In the genomic region with DNA sequence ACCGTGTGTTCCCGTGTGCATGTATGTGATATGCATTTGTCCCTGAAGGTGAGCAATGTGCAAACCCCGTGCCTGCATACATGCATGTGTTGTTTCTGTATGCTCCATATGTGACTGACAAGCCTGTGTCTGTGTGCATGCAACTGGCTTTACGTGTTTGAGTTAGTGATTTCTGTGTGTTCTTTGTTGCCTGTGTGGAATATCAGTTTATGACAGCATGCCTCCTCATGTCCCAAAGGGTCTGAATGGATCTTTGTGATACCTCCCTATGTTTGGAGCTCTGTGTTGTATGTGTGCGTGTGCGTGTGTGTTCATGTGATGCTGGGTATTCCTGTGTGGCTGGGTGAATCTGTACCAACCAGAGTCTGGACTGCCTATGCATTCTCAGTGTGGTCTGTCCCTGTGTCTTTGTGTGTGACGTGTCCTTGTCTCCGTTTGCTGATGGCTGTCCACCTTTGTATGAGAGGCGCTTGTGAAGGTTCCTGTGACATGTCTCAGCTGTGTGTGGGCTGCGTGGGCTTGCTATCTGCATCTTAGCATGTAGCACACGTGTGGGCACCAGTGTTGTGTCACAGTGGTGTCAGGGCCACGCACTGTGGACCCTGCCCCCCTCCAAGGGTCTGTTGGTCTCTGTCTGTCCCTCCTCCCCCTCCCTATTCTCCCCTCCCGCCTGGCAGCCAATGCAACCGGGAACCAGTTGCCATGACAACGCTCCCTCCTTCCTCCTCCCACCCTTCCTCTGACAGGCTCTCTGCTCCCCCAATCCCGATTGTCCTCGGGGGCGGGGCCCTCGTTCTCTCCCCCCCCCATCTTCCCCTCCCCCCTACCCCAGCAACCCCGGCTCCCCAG, we compare ENCODE assay signal across 8 mouse cellular contexts. TPM values are rescaled to one million over a fixed set of nuclear protein-coding genes. Genes with fewer than 3 reads are reported as not detected.
DNase-seq lines count a peak whose midpoint lies in the region; ATAC-seq and TF ChIP-seq lines count a peak whose summit lies in the region.

A gene (minus strand): TSS at position 146 of the 849 bp plus-strand sequence.

- no peaks in the 10 kb centered on the region for H3K36me3 ChIP-seq in C2C12 (ENCODE audit: control insufficient read depth, insufficient read depth)
- H3K36me3 ChIP-seq in G1E (replicated peaks): no peaks in the 10 kb centered on the region
- peaks cover 6% of the 10 kb centered on the region for H3K36me3 ChIP-seq in hindbrain, embryonic 11.5 days (ENCODE audit: control insufficient read depth, insufficient read depth, low read length)
- peaks cover 28% of the 10 kb centered on the region for H3K36me3 ChIP-seq in midbrain, embryonic 13.5 days

- ATAC-seq in G1E (ENCODE audit: extremely low read depth, insufficient number of reproducible peaks, low FRiP score, poor library complexity, severe bottlenecking): no peak
- peak; percentile 78 for ATAC-seq in hindbrain, embryonic 11.5 days (ENCODE audit: low FRiP score)
- peak; percentile 65 for ATAC-seq in midbrain, embryonic 13.5 days
- no peak for ATAC-seq in activated CD4-positive, CD25-positive, alpha-beta regulatory T cell, adult 4 months

- H3K9ac ChIP-seq in hindbrain, embryonic 11.5 days (ENCODE audit: low read depth, low read length): peak within 1 kb of the TSS; percentile 86
- peak within 1 kb of the TSS; percentile 94 for H3K9ac ChIP-seq in midbrain, embryonic 13.5 days (replicated peaks)

- no peak for DNase-seq in G1E (ENCODE audit: low spot score)
- peak; percentile 97 for DNase-seq in embryo, embryonic 10.5 days (ENCODE audit: low spot score)
- peak; percentile 96 for DNase-seq in hindbrain, embryonic 11.5 days (ENCODE audit: low spot score)
- peak; percentile 89 to 91 for DNase-seq in layer of hippocampus, postnatal 36 days
- DNase-seq in urinary bladder, postnatal 25 days (ENCODE audit: low spot score): no peak

- H3K79me2 ChIP-seq in C2C12 (ENCODE audit: control insufficient read depth, insufficient read depth): no peaks in the 10 kb centered on the region

- no peaks in the 10 kb centered on the region for H3K9me3 ChIP-seq in G1E (replicated peaks)
- no peaks in the 10 kb centered on the region for H3K9me3 ChIP-seq in hindbrain, embryonic 11.5 days (ENCODE audit: control insufficient read depth, low read length)
- H3K9me3 ChIP-seq in midbrain, embryonic 13.5 days: no peaks in the 10 kb centered on the region

- H3K27me3 ChIP-seq in C2C12 (ENCODE audit: control insufficient read depth, insufficient read depth, insufficient read length) (peaks cover 50% of the 10 kb centered on the region), G1E (ENCODE audit: insufficient read depth, low read length) (peaks cover 60% of the 10 kb centered on the region)
- H3K27me3 ChIP-seq in hindbrain, embryonic 11.5 days (ENCODE audit: control insufficient read depth, insufficient read depth, low read length): no peaks in the 10 kb centered on the region
- H3K27me3 ChIP-seq in midbrain, embryonic 13.5 days: no peaks in the 10 kb centered on the region

- H3K27ac ChIP-seq in hindbrain, embryonic 11.5 days (ENCODE audit: low read depth, low read length): peak within 1 kb of the TSS; percentile 89
- peak within 1 kb of the TSS; percentile 99 for H3K27ac ChIP-seq in midbrain, embryonic 13.5 days

- H3K4me1 ChIP-seq in G1E (ENCODE audit: insufficient read depth, low read depth, low read length): peaks cover 5% of the 10 kb centered on the region; the same call in 1 of the 2 replicates
- H3K4me1 ChIP-seq in hindbrain, embryonic 11.5 days (replicated peaks; ENCODE audit: control insufficient read depth, insufficient read depth, low read length): peaks cover 6% of the 10 kb centered on the region; the same call in 1 of the 2 replicates
- peaks cover 36% of the 10 kb centered on the region for H3K4me1 ChIP-seq in midbrain, embryonic 13.5 days (replicated peaks)

- H3K4me3 ChIP-seq in C2C12 (ENCODE audit: insufficient read depth, poor library complexity, severe bottlenecking) (no peak within 1 kb of the TSS), G1E (ENCODE audit: low read depth, low read length) (peak within 1 kb of the TSS; percentile 14; the same call in 1 of the 2 replicates)
- peak within 1 kb of the TSS; percentile 77 for H3K4me3 ChIP-seq in hindbrain, embryonic 11.5 days (ENCODE audit: low read depth, low read length)
- H3K4me3 ChIP-seq in midbrain, embryonic 13.5 days (replicated peaks): peak within 1 kb of the TSS; percentile 77

- TF ChIP-seq CTCF in C2C12 (IDR thresholded peaks at IDR 0.05; ENCODE audit: control insufficient read depth, insufficient read depth, insufficient read length) (no peak), G1E (IDR thresholded peaks at IDR 0.05; ENCODE audit: low read depth, low read length) (no peak)

- no peaks in the 10 kb centered on the region for H3K79me3 ChIP-seq in C2C12 (ENCODE audit: low read depth)

- H3K4me2 ChIP-seq in hindbrain, embryonic 11.5 days (replicated peaks; ENCODE audit: low read depth, low read length): peak within 1 kb of the TSS; percentile 79
- peak within 1 kb of the TSS; percentile 93 for H3K4me2 ChIP-seq in midbrain, embryonic 13.5 days (replicated peaks)

- 23% methylated on average over 19 of the region's 20 CpGs for WGBS in hindbrain, embryonic 11.5 days
- 15% methylated on average over 19 of the region's 20 CpGs for WGBS in midbrain, embryonic 13.5 days

- peak within 1 kb of the TSS; percentile 44 for H3ac ChIP-seq in C2C12 (ENCODE audit: control insufficient read depth, insufficient read length, low read depth)

TF ChIP-seq in C2C12, 6 proteins besides CTCF, POLR2A, EP300 and RAD21:
- TF ChIP-seq FOSL1 (IDR thresholded peaks at IDR 0.05; ENCODE audit: insufficient read depth, low read length, poor library complexity, severe bottlenecking) (no peak), CEBPB (IDR thresholded peaks at IDR 0.05; ENCODE audit: low read depth) (no peak), MAX (IDR thresholded peaks at IDR 0.05) (no peak), MYOG (IDR thresholded peaks at IDR 0.05; ENCODE audit: control insufficient read depth, extremely low read depth, insufficient read length) (no peak), MYOD1 (IDR thresholded peaks at IDR 0.05; ENCODE audit: control insufficient read depth, insufficient read length, low read depth) (no peak), USF1 (IDR thresholded peaks at IDR 0.05; ENCODE audit: low read depth) (no peak)

RNA-seq across cellular contexts. Expression of the gene that starts here (rescaled TPM):
- polyA plus RNA-seq in C2C12 (2012; fragmentation: generic; extraction: Trizol) (0.13 TPM), G1E (2012) (not detected in 2 replicates)
- total RNA-seq in G1E (2014; fragmentation: Nextera tagmentation) (not detected in 2 replicates), G1E (2017) (0.05 and 0.35 TPM in 2 replicates)
- 1.4 and 1.9 TPM in 2 replicates for polyA plus RNA-seq in hindbrain, embryonic 11.5 days (2014; fragmentation: Nextera tagmentation; extraction: Ambion mirVana)
- total RNA-seq in layer of hippocampus, postnatal 36 days (2021): 1 to 10 TPM; 6.3 to 7.0 TPM
- polyA plus RNA-seq in midbrain, embryonic 13.5 days (2015; fragmentation: Nextera tagmentation; extraction: Ambion mirVana): 5.5 and 5.6 TPM in 2 replicates
- polyA plus RNA-seq in activated CD4-positive, CD25-positive, alpha-beta regulatory T cell, adult 4 months (2017; shearing (Covaris generic)): 1 to 10 TPM; 2.5 to 6.6 TPM

Comparison
In these comparisons a context has a peak if more than half of its experiments do, and no peak if none do; other contexts are left out.
1. RNA of the gene that starts here (total RNA-seq): 6.3 to 7.0 TPM in layer of hippocampus, postnatal 36 days; 0.05 to 0.35 TPM in G1E; every median in the first group is over 4 times any median in the second.
2. ATAC-seq: peak in hindbrain, embryonic 11.5 days (single experiment) and midbrain, embryonic 13.5 days (single experiment); none in G1E (single experiment) and activated CD4-positive, CD25-positive, alpha-beta regulatory T cell, adult 4 months (single experiment).
3. DNase-seq: peak in embryo, embryonic 10.5 days (single experiment), hindbrain, embryonic 11.5 days (single experiment) and layer of hippocampus, postnatal 36 days (2 of 2); none in G1E (single experiment) and urinary bladder, postnatal 25 days (single experiment).